Mouse (Mus musculus): ENCODE measurements around the gene Asgr1. TPM values are rescaled to one million over a fixed set of nuclear protein-coding genes. Genes with fewer than 3 reads are reported as not detected.

The Asgr1 gene
- polyA plus RNA-seq (2014; fragmentation: Illumina TruSeq; extraction: RNeasy Lipid Tissue Mini Kit (QIAGEN cat#74804); ENCODE audit: low read depth, low replicate concordance) = not detected

DNA sequence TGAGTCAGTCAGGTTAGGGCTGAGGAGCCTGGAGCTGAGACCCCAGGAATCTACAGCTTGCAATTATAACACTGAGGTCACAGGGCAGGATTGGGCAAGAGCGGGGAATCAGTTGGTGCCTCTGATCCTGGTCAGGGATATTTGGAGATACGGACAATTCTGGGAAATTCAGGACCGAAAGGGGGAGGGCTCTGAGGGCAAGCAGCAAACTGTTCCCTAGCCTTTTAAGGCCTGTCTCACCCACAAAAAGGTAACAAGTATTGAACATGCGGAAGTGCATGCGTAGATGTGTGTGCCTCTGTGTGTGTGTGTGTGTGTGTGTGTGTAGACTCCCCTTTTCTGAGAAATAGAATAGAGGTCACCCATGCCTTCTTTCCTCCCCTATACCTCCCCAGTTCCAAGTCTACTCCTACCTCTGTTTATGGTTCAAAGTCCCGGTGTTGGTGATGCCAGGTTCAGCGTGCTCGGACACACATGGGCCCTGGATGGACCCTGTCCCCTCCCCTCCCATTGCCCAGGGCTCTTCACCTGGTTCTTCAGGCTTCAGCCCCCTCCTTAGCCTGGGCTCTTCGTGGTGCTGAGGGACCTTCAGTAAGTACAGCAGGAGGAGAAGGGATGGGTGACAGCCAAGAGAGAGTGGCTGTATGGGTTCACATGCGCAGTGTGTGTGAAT, at the start of gene Asgr1:
Asgr1 (plus strand) TSS at position 188 of the 673 bp plus-strand sequence.

DNA sequence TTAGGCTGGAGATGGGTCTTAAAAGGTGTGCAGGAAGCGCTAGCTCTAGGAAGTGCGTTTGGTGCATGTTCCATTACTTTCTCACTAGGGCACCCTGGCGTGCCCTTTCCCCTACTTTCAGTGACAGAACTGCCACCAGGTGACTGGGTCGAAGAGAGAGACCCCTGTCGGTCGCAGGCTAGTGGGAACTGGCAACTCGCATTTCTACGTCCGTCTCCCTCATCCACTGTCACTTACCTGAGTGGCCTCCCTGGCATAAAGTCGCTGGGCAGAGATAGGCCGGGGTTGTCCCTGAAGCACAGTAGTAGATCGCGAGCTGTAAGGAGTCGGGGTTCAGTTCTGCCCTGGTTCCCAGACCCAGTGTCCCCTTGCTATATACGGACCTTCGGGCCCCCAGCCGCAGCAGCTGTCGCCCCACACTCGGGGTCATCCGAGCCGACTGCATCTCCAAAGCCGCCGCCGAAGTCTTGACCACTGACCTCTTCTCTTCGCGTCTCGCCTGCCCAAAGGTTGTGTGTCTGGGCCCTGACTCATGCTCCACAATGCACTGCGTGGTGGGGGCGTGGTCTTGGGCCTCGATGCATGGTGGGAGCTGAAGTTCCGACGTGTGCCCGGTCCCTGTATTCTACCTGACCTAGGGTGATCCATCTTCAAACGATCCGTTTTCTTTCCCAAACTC, 38.9 kb upstream of the Asgr1 start, which contains the start of gene Acadvl:
Acadvl (minus strand) TSS at position 532 of the 679 bp plus-strand sequence.

DNA sequence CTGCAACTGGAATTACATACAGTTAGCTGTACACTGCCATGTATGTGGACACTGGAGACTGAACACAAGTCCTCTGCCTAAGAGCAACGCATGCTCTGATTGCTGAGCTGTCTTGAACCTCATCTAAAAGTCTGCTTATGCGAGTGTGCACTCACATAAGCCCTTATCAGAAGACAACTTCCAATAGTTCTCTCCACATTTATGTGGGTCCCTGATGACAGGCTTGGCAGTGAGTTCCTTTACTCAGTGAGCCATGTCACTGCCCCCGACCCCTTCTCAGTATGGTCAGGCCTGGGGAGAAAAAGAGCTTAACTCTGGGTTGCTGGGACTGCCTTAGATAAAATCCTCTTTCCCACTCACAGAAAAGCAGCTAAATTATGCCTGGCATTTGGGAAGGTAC, 37.2 kb upstream of the Asgr1 start, which contains the start of gene Dlg4:
Dlg4 (plus strand) TSS at position 274 of the 400 bp plus-strand sequence.

DNA sequence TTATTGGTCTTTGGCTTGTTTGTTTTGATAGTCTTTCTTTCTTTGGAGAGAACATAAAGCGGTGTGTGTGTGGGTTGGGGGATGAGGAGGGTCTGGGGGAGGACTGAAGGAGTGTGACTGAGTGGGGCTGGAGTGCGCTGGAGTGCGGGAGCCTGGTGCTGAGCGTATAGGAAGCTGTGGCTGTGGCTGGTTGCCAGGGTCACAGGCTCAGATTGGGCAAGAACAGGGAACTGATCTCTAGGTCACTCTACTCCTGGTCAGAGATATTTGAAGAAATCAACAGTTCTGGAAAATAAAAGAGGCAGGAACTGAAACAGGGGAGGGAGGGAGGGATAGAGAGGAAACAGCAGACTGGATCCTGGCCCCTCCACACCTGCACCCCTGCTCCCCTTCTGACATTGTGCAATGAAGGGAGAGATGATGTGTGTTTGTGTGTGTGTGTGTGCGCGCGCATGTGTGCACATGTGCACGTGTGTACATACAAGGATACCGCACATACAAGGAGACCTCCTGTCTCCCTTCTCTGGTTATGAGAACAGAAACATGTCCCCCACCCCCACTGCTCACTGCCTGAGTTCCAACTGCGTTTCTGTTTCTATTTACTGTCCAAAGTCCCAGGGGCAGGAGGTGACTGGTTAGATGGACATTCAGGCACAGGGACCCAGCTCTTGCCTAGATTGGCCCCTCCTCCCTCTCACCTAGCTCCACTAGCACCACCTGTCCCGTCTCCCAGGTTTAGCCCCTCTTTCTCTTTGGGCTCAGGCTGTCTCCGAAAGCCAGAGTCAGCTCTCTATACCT, 38.3 kb downstream of the Asgr1 start, which contains the start of gene Asgr2:
Asgr2 (plus strand) TSS at position 659 of the 798 bp plus-strand sequence.

Other genes with a start within 250 kb of the Asgr1 start
- 13.6 TPM for gene Tmem102, start 248.5 kb upstream of the Asgr1 start, polyA plus RNA-seq (2014; fragmentation: Illumina TruSeq; extraction: RNeasy Lipid Tissue Mini Kit (QIAGEN cat#74804); ENCODE audit: low read depth, low replicate concordance)
- gene Gm39566, start 238.8 kb upstream of the Asgr1 start, polyA plus RNA-seq (2014; fragmentation: Illumina TruSeq; extraction: RNeasy Lipid Tissue Mini Kit (QIAGEN cat#74804); ENCODE audit: low read depth, low replicate concordance) = 2.2 TPM
- 14.1 TPM for gene Spem2, start 235.6 kb upstream of the Asgr1 start, polyA plus RNA-seq (2014; fragmentation: Illumina TruSeq; extraction: RNeasy Lipid Tissue Mini Kit (QIAGEN cat#74804); ENCODE audit: low read depth, low replicate concordance)
- gene Spem1, start 231.9 kb upstream of the Asgr1 start, polyA plus RNA-seq (2014; fragmentation: Illumina TruSeq; extraction: RNeasy Lipid Tissue Mini Kit (QIAGEN cat#74804); ENCODE audit: low read depth, low replicate concordance) = 23.3 TPM
- 19.0 TPM for gene Nlgn2, start 216.3 kb upstream of the Asgr1 start, polyA plus RNA-seq (2014; fragmentation: Illumina TruSeq; extraction: RNeasy Lipid Tissue Mini Kit (QIAGEN cat#74804); ENCODE audit: low read depth, low replicate concordance)
- 183 TPM for gene Tmem256, start 215.6 kb upstream of the Asgr1 start, polyA plus RNA-seq (2014; fragmentation: Illumina TruSeq; extraction: RNeasy Lipid Tissue Mini Kit (QIAGEN cat#74804); ENCODE audit: low read depth, low replicate concordance)
- 31.1 TPM for gene Plscr3, start 207.7 kb upstream of the Asgr1 start, polyA plus RNA-seq (2014; fragmentation: Illumina TruSeq; extraction: RNeasy Lipid Tissue Mini Kit (QIAGEN cat#74804); ENCODE audit: low read depth, low replicate concordance)
- gene Tnk1, start 195.4 kb upstream of the Asgr1 start, polyA plus RNA-seq (2014; fragmentation: Illumina TruSeq; extraction: RNeasy Lipid Tissue Mini Kit (QIAGEN cat#74804); ENCODE audit: low read depth, low replicate concordance) = 23.7 TPM
- not detected for gene Tmem95, start 176.1 kb upstream of the Asgr1 start, polyA plus RNA-seq (2014; fragmentation: Illumina TruSeq; extraction: RNeasy Lipid Tissue Mini Kit (QIAGEN cat#74804); ENCODE audit: low read depth, low replicate concordance)
- 9.4 TPM for gene Kctd11, start 172.7 kb upstream of the Asgr1 start, polyA plus RNA-seq (2014; fragmentation: Illumina TruSeq; extraction: RNeasy Lipid Tissue Mini Kit (QIAGEN cat#74804); ENCODE audit: low read depth, low replicate concordance)
- 43.9 TPM for gene Acap1, start 158.5 kb upstream of the Asgr1 start, polyA plus RNA-seq (2014; fragmentation: Illumina TruSeq; extraction: RNeasy Lipid Tissue Mini Kit (QIAGEN cat#74804); ENCODE audit: low read depth, low replicate concordance)
- gene 2810408A11Rik, start 153.1 kb upstream of the Asgr1 start, polyA plus RNA-seq (2014; fragmentation: Illumina TruSeq; extraction: RNeasy Lipid Tissue Mini Kit (QIAGEN cat#74804); ENCODE audit: low read depth, low replicate concordance) = 14.3 TPM
- gene Neurl4, start 153.0 kb upstream of the Asgr1 start, polyA plus RNA-seq (2014; fragmentation: Illumina TruSeq; extraction: RNeasy Lipid Tissue Mini Kit (QIAGEN cat#74804); ENCODE audit: low read depth, low replicate concordance) = 35.5 TPM
- 47.7 TPM for gene Gps2, start 140.2 kb upstream of the Asgr1 start, polyA plus RNA-seq (2014; fragmentation: Illumina TruSeq; extraction: RNeasy Lipid Tissue Mini Kit (QIAGEN cat#74804); ENCODE audit: low read depth, low replicate concordance)
- gene Eif5a, start 132.1 kb upstream of the Asgr1 start, polyA plus RNA-seq (2014; fragmentation: Illumina TruSeq; extraction: RNeasy Lipid Tissue Mini Kit (QIAGEN cat#74804); ENCODE audit: low read depth, low replicate concordance) = 484 TPM
- gene Ybx2, start 118.3 kb upstream of the Asgr1 start, polyA plus RNA-seq (2014; fragmentation: Illumina TruSeq; extraction: RNeasy Lipid Tissue Mini Kit (QIAGEN cat#74804); ENCODE audit: low read depth, low replicate concordance) = 58.7 TPM
- gene Slc2a4, start 105.9 kb upstream of the Asgr1 start, polyA plus RNA-seq (2014; fragmentation: Illumina TruSeq; extraction: RNeasy Lipid Tissue Mini Kit (QIAGEN cat#74804); ENCODE audit: low read depth, low replicate concordance) = 63.7 TPM
- gene Cldn7, start 89.3 kb upstream of the Asgr1 start, polyA plus RNA-seq (2014; fragmentation: Illumina TruSeq; extraction: RNeasy Lipid Tissue Mini Kit (QIAGEN cat#74804); ENCODE audit: low read depth, low replicate concordance) = 115 TPM
- gene Ctdnep1, start 72.9 kb upstream of the Asgr1 start, polyA plus RNA-seq (2014; fragmentation: Illumina TruSeq; extraction: RNeasy Lipid Tissue Mini Kit (QIAGEN cat#74804); ENCODE audit: low read depth, low replicate concordance) = 98.8 TPM
- gene Elp5, start 71.6 kb upstream of the Asgr1 start, polyA plus RNA-seq (2014; fragmentation: Illumina TruSeq; extraction: RNeasy Lipid Tissue Mini Kit (QIAGEN cat#74804); ENCODE audit: low read depth, low replicate concordance) = 43.3 TPM
- 520 TPM for gene Gabarap, start 62.9 kb upstream of the Asgr1 start, polyA plus RNA-seq (2014; fragmentation: Illumina TruSeq; extraction: RNeasy Lipid Tissue Mini Kit (QIAGEN cat#74804); ENCODE audit: low read depth, low replicate concordance)
- gene Phf23, start 58.3 kb upstream of the Asgr1 start, polyA plus RNA-seq (2014; fragmentation: Illumina TruSeq; extraction: RNeasy Lipid Tissue Mini Kit (QIAGEN cat#74804); ENCODE audit: low read depth, low replicate concordance) = 39.7 TPM
- 20.8 TPM for gene Dvl2, start 53.5 kb upstream of the Asgr1 start, polyA plus RNA-seq (2014; fragmentation: Illumina TruSeq; extraction: RNeasy Lipid Tissue Mini Kit (QIAGEN cat#74804); ENCODE audit: low read depth, low replicate concordance)
- 83.9 TPM for gene Acadvl, start 38.7 kb upstream of the Asgr1 start, polyA plus RNA-seq (2014; fragmentation: Illumina TruSeq; extraction: RNeasy Lipid Tissue Mini Kit (QIAGEN cat#74804); ENCODE audit: low read depth, low replicate concordance)
- gene Dlg4, start 37.1 kb upstream of the Asgr1 start, polyA plus RNA-seq (2014; fragmentation: Illumina TruSeq; extraction: RNeasy Lipid Tissue Mini Kit (QIAGEN cat#74804); ENCODE audit: low read depth, low replicate concordance) = 12.7 TPM
- gene Asgr2, start 38.6 kb downstream of the Asgr1 start, polyA plus RNA-seq (2014; fragmentation: Illumina TruSeq; extraction: RNeasy Lipid Tissue Mini Kit (QIAGEN cat#74804); ENCODE audit: low read depth, low replicate concordance) = 0.94 TPM
- gene Mgl2, start 76.2 kb downstream of the Asgr1 start, polyA plus RNA-seq (2014; fragmentation: Illumina TruSeq; extraction: RNeasy Lipid Tissue Mini Kit (QIAGEN cat#74804); ENCODE audit: low read depth, low replicate concordance) = 26.2 TPM
- gene Clec10a, start 102.1 kb downstream of the Asgr1 start, polyA plus RNA-seq (2014; fragmentation: Illumina TruSeq; extraction: RNeasy Lipid Tissue Mini Kit (QIAGEN cat#74804); ENCODE audit: low read depth, low replicate concordance) = 43.9 TPM
- 28.9 TPM for gene Slc16a11, start 158.7 kb downstream of the Asgr1 start, polyA plus RNA-seq (2014; fragmentation: Illumina TruSeq; extraction: RNeasy Lipid Tissue Mini Kit (QIAGEN cat#74804); ENCODE audit: low read depth, low replicate concordance)
- 25.1 TPM for gene Slc16a13, start 167.0 kb downstream of the Asgr1 start, polyA plus RNA-seq (2014; fragmentation: Illumina TruSeq; extraction: RNeasy Lipid Tissue Mini Kit (QIAGEN cat#74804); ENCODE audit: low read depth, low replicate concordance)
- 7.0 TPM for gene Bcl6b, start 175.7 kb downstream of the Asgr1 start, polyA plus RNA-seq (2014; fragmentation: Illumina TruSeq; extraction: RNeasy Lipid Tissue Mini Kit (QIAGEN cat#74804); ENCODE audit: low read depth, low replicate concordance)
- gene 0610010K14Rik, start 183.8 kb downstream of the Asgr1 start, polyA plus RNA-seq (2014; fragmentation: Illumina TruSeq; extraction: RNeasy Lipid Tissue Mini Kit (QIAGEN cat#74804); ENCODE audit: low read depth, low replicate concordance) = 45.5 TPM
- gene Gm21988, start 185.7 kb downstream of the Asgr1 start, polyA plus RNA-seq (2014; fragmentation: Illumina TruSeq; extraction: RNeasy Lipid Tissue Mini Kit (QIAGEN cat#74804); ENCODE audit: low read depth, low replicate concordance) = 11.1 TPM
- gene Rnasek, start 185.8 kb downstream of the Asgr1 start, polyA plus RNA-seq (2014; fragmentation: Illumina TruSeq; extraction: RNeasy Lipid Tissue Mini Kit (QIAGEN cat#74804); ENCODE audit: low read depth, low replicate concordance) = 343 TPM
- gene Alox12, start 201.3 kb downstream of the Asgr1 start, polyA plus RNA-seq (2014; fragmentation: Illumina TruSeq; extraction: RNeasy Lipid Tissue Mini Kit (QIAGEN cat#74804); ENCODE audit: low read depth, low replicate concordance) = 22.4 TPM